Mouse (Mus musculus): ENCODE data around the gene Ifna16. TPM values are rescaled to one million over a fixed set of nuclear protein-coding genes. Genes with fewer than 3 reads are reported as not detected.

The Ifna16 gene
- polyA plus RNA-seq, 1 experiment, result not detected

DNA sequence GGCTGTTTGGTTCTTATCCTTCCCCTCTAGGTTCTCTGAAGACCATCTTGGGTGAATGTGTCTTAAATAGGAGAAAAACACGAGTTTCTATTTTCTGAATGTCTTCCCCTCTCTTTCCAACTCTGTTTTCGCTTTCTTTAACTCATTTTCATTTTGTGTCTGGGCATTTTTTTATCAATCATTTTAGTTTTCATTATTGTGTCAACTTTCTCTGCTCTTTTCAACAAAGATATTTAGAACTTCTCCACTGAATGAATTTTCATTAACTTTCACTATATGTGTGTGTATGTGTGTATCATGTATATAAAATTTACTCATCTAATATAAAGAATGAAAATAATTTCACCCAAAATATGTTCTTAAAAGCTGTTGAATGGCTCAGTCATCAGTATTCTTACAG is 14.5 kb upstream of the Ifna16 start, which contains the start of gene Ifnab:
Gene Ifnab, minus strand, starts transcription at position 101 of the 400 bp plus-strand sequence.
- no peak for DNase-seq
- Histone ChIP-seq H3K4me3 (replicated peaks; ENCODE audit: insufficient read depth, low read depth, low read length) (no peak within 1 kb of the TSS), H3K27me3 (ENCODE audit: control insufficient read depth, insufficient read depth, low read length) (no peaks in the 10 kb centered on the region; the same call in 1 of the 2 replicates), H3K4me1 (ENCODE audit: control insufficient read depth, insufficient read depth, low read length) (no peaks in the 10 kb centered on the region), H3K27ac (ENCODE audit: insufficient read depth, low read length) (no peak within 1 kb of the TSS)
- TF ChIP-seq CTCF (IDR thresholded peaks at IDR 0.05; ENCODE audit: borderline replicate concordance, insufficient read depth, low read depth, low read length) (no peak), POLR2A (IDR thresholded peaks at IDR 0.05; ENCODE audit: borderline replicate concordance, insufficient read depth, low read length) (no peak)
- WGBS, result 73% methylated on average over 2 of the region's 2 CpGs

DNA sequence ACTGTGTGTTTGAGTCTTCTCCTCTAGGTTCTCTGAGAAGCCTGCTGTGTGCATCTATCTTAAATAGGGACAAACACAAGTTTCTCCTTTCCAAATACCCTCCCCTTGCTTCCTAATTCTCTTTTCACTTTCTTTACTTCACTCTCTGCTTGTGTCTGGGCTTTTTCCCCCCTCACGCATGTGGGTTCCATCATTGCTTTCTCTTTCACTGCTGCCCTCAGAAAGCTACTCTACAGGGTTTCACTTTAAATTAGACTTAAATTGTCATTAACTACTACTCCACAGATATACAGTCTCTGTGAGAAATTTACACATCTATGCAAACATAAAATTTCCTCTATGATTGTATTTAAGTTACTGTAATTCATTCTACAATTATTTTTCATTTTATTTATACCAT is 7.1 kb upstream of the Ifna16 start, which contains the start of gene Ifna2:
Gene Ifna2, minus strand, starts transcription at position 101 of the 400 bp plus-strand sequence.
- Histone ChIP-seq H3K4me3 (replicated peaks; ENCODE audit: insufficient read depth, low read depth, low read length) (no peak within 1 kb of the TSS), H3K4me1 (ENCODE audit: control insufficient read depth, insufficient read depth, low read length) (no peaks in the 10 kb centered on the region), H3K27me3 (ENCODE audit: control insufficient read depth, insufficient read depth, low read length) (no peaks in the 10 kb centered on the region), H3K27ac (ENCODE audit: insufficient read depth, low read length) (no peak within 1 kb of the TSS)
- WGBS, result 100% methylated on average over 1 of the region's 1 CpGs
- no peak for DNase-seq
- TF ChIP-seq CTCF (IDR thresholded peaks at IDR 0.05; ENCODE audit: borderline replicate concordance, insufficient read depth, low read depth, low read length) (no peak), POLR2A (IDR thresholded peaks at IDR 0.05; ENCODE audit: borderline replicate concordance, insufficient read depth, low read length) (no peak)

DNA sequence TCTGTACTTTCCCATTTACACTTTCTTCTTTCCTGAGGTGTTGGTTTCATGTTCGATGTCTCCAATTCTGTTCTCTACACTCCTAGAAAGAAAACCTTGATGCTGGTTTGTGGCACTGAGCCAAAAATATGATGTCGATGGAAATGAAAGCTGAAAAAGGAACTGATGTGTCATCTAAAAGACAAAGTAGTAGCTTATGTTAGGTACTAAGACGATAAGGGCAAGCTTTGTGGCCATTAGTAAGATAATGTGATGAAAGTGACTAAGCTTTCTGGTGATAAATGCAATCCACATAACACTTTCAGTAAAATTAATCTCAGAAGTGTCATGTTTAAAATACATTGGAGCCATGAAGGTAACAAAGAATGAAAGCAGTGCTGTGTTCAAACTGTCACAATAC is 4.6 kb upstream of the Ifna16 start:
- TF ChIP-seq POLR2A (IDR thresholded peaks at IDR 0.05; ENCODE audit: borderline replicate concordance, insufficient read depth, low read length) (no peak), CTCF (IDR thresholded peaks at IDR 0.05; ENCODE audit: borderline replicate concordance, insufficient read depth, low read depth, low read length) (no peak)
- Histone ChIP-seq H3K4me3 (replicated peaks; ENCODE audit: insufficient read depth, low read depth, low read length) (no peak overlapping the region), H3K27me3 (ENCODE audit: control insufficient read depth, insufficient read depth, low read length) (no peaks in the 10 kb centered on the region), H3K27ac (ENCODE audit: insufficient read depth, low read length) (no peak overlapping the region), H3K4me1 (ENCODE audit: control insufficient read depth, insufficient read depth, low read length) (no peaks in the 10 kb centered on the region)
- 54% methylated on average over 3 of the region's 3 CpGs for WGBS
- no peak for DNase-seq

DNA sequence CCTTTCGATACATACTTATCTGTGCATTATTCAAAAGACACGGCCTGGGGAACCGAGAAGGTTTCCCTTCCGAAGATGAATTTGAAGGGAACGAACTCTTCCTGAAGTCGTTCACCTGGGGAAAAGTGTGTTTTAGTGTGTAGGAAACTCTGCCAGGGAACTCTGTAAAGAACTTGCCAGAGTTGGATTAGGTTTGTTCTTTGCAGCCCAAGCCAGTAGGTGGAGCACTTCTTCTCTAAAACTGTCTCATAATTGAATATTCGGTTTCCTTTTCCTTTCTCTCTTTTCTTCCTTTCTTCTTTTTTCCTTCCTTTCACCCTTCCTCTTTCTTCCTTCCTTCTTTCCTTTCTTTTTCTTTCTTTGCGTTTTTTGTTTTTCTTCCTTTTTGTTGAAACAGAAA is 3.6 kb upstream of the Ifna16 start:
- no peak overlapping the region for H3K27ac ChIP-seq (ENCODE audit: insufficient read depth, low read length)
- no peak overlapping the region for H3K4me3 ChIP-seq (replicated peaks; ENCODE audit: insufficient read depth, low read depth, low read length)
- no peak for TF ChIP-seq POLR2A (IDR thresholded peaks at IDR 0.05; ENCODE audit: borderline replicate concordance, insufficient read depth, low read length)
- peak; percentile 16; the same call in 1 of the 2 replicates for TF ChIP-seq CTCF (IDR thresholded peaks at IDR 0.05; ENCODE audit: borderline replicate concordance, insufficient read depth, low read depth, low read length)
- H3K27me3 ChIP-seq (ENCODE audit: control insufficient read depth, insufficient read depth, low read length), result no peaks in the 10 kb centered on the region
- no peaks in the 10 kb centered on the region for H3K4me1 ChIP-seq (ENCODE audit: control insufficient read depth, insufficient read depth, low read length)
- WGBS, result 54% methylated on average over 8 of the region's 8 CpGs
- no peak for DNase-seq

DNA sequence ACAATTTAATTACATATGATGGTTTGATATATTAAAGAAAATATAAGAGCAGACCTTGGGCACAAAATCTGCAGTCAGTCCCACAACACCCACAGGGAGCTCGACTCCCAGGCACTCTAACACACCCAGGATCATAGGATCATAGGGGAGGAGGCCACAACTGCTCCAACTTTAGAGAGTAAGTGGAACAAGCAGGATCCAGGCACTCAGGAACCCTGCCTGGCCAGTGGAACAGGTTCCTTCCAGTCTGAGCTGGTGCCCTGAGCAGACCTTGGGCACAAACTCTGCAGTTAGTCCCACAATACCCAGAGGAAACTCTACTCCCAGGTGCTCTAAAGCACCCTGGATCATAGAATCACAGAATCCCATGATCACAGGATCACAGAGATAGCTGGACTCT is 21.3 kb downstream of the Ifna16 start:
- TF ChIP-seq CTCF (IDR thresholded peaks at IDR 0.05; ENCODE audit: borderline replicate concordance, insufficient read depth, low read depth, low read length), result no peak
- H3K4me1 ChIP-seq (ENCODE audit: control insufficient read depth, insufficient read depth, low read length), result no peaks in the 10 kb centered on the region
- no peak overlapping the region for H3K4me3 ChIP-seq (replicated peaks; ENCODE audit: insufficient read depth, low read depth, low read length)
- H3K27ac ChIP-seq (ENCODE audit: insufficient read depth, low read length), result no peak overlapping the region
- 36% methylated on average over 1 of the region's 1 CpGs for WGBS
- H3K27me3 ChIP-seq (ENCODE audit: control insufficient read depth, insufficient read depth, low read length), result no peaks in the 10 kb centered on the region
- DNase-seq, result no peak

DNA sequence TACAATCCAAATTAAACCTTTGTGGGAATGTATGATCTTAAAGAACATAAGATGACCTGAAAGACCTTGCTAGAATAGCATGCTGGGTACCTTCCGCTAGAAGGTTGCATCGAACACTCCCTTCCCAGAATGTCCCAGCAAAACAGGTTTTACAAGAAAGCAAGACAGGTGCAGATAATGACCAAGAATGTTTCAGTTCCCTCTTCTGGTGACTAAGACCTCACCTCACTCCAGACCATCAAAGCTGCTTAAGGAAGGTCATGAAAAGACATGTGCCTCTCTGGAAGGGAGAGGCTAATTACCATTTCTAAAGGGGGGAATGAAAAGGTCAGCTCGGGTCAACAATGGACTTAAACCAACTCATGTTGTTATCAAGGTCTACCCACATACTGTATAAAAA is 23.1 kb downstream of the Ifna16 start:
- no peak overlapping the region for H3K27ac ChIP-seq (ENCODE audit: insufficient read depth, low read length)
- DNase-seq, result no peak
- H3K27me3 ChIP-seq (ENCODE audit: control insufficient read depth, insufficient read depth, low read length), result no peaks in the 10 kb centered on the region
- no peaks in the 10 kb centered on the region for H3K4me1 ChIP-seq (ENCODE audit: control insufficient read depth, insufficient read depth, low read length)
- no peak overlapping the region for H3K4me3 ChIP-seq (replicated peaks; ENCODE audit: insufficient read depth, low read depth, low read length)
- 73% methylated on average over 3 of the region's 3 CpGs for WGBS
- no peak for TF ChIP-seq CTCF (IDR thresholded peaks at IDR 0.05; ENCODE audit: borderline replicate concordance, insufficient read depth, low read depth, low read length)
- TF ChIP-seq POLR2A (IDR thresholded peaks at IDR 0.05; ENCODE audit: borderline replicate concordance, insufficient read depth, low read length), result no peak

DNA sequence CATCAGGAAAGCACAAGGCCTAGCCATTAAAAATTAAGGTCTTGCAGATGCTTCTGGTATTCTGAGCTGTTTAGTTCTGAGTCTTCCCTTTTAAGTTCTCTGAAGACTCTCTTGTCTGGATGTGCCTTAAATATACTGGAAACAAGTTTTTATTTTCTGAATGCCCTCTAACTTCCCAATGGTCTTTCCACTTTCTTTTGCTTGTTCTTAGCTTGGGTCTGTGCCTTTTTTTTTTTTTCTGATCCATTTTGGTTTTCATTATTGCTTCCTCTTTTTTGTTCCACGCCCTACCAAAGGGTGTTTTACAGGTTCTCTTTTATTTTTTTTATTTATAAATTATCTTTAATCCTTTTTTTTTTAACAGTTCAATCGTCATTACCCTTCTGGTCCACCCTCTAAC is 32.4 kb downstream of the Ifna16 start, which contains the start of gene Ifna13:
Gene Ifna13, minus strand, starts transcription at position 101 of the 400 bp plus-strand sequence.
- no peak for DNase-seq
- Histone ChIP-seq H3K27me3 (ENCODE audit: control insufficient read depth, insufficient read depth, low read length) (no peaks in the 10 kb centered on the region), H3K4me1 (ENCODE audit: control insufficient read depth, insufficient read depth, low read length) (no peaks in the 10 kb centered on the region), H3K4me3 (replicated peaks; ENCODE audit: insufficient read depth, low read depth, low read length) (no peak within 1 kb of the TSS), H3K27ac (ENCODE audit: insufficient read depth, low read length) (no peak within 1 kb of the TSS)
- 51% methylated on average over 2 of the region's 2 CpGs for WGBS
- TF ChIP-seq POLR2A (IDR thresholded peaks at IDR 0.05; ENCODE audit: borderline replicate concordance, insufficient read depth, low read length), result no peak
- no peak for TF ChIP-seq CTCF (IDR thresholded peaks at IDR 0.05; ENCODE audit: borderline replicate concordance, insufficient read depth, low read depth, low read length)

DNA sequence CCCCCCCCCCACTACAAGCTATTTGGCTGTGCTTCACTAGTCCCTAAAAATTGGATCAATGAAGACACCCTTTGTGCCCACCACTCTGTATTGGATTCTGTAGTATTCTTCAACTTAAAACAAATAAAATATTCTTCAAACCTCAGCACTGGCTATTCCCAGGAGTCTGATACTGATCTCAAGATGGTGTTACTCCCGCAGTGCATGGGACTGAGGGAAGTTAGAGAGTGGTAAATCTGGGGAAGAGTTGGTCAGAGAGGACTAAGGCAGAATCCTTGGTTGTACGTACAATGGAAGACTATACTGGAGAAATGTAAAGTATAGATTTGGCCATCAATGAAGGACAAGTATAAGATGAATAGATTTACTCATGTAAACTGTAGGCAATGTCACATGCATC is 34.2 kb downstream of the Ifna16 start:
- Histone ChIP-seq H3K4me1 (ENCODE audit: control insufficient read depth, insufficient read depth, low read length) (no peaks in the 10 kb centered on the region), H3K4me3 (replicated peaks; ENCODE audit: insufficient read depth, low read depth, low read length) (no peak overlapping the region), H3K27me3 (ENCODE audit: control insufficient read depth, insufficient read depth, low read length) (no peaks in the 10 kb centered on the region), H3K27ac (ENCODE audit: insufficient read depth, low read length) (no peak overlapping the region)
- TF ChIP-seq POLR2A (IDR thresholded peaks at IDR 0.05; ENCODE audit: borderline replicate concordance, insufficient read depth, low read length), result no peak
- TF ChIP-seq CTCF (IDR thresholded peaks at IDR 0.05; ENCODE audit: borderline replicate concordance, insufficient read depth, low read depth, low read length), result no peak
- 20% methylated on average over 2 of the region's 2 CpGs for WGBS
- no peak for DNase-seq
